In genomic region chrX:9298413-9298864, GRCm38 (mm10) we compare ENCODE assay signal across 20 mouse cellular contexts. TPM values are rescaled to one million over a fixed set of nuclear protein-coding genes. Genes with fewer than 3 reads are reported as not detected.
DNase-seq lines count a peak whose midpoint lies in the region; ATAC-seq and TF ChIP-seq lines count a peak whose summit lies in the region.
"Had no signal": no experiment of that assay in that cellular context is flagged by ENCODE, and none has a peak within 500 bp of the region (broad histone marks: within the 10 kb centered on the region; RNA-seq: fewer than 3 reads in every experiment).

No protein-coding gene starts in this region.

- intact Hi-C loops in left cerebral cortex, postnatal 36 days (cut with DNase I), result no loop called here

- no peak for TF ChIP-seq CTCF in bone marrow, adult 2 months (IDR thresholded peaks at IDR 0.05; ENCODE audit: control insufficient read depth, insufficient read depth, low read length)

- peak; percentile 55 for ATAC-seq in intestine, embryonic 16.5 days
- no peak for ATAC-seq in intestine, embryonic 15.5 days
- peak; percentile 99 for ATAC-seq in liver, embryonic 11.5 days (replicated peaks; ENCODE audit: low FRiP score)
- ATAC-seq in hindbrain, embryonic 12.5 days (ENCODE audit: low FRiP score), result no peak
- ATAC-seq in midbrain, embryonic 15.5 days (replicated peaks), result no peak

- no peak overlapping the region for H3K4me2 ChIP-seq in intestine, embryonic 16.5 days (ENCODE audit: low read depth, low read length)
- H3K4me2 ChIP-seq in intestine, embryonic 15.5 days (replicated peaks), result no peak overlapping the region
- peak overlapping the region; percentile 43 for H3K4me2 ChIP-seq in liver, embryonic 11.5 days
- H3K4me2 ChIP-seq in hindbrain, embryonic 12.5 days (replicated peaks), result no peak overlapping the region
- H3K4me2 ChIP-seq in midbrain, embryonic 15.5 days, result no peak overlapping the region
- H3K4me2 ChIP-seq: midbrain, embryonic 12.5 days; neural tube, embryonic 12.5 days had no signal

- H3K4me3 ChIP-seq in intestine, embryonic 16.5 days (ENCODE audit: low read length), result no peak overlapping the region
- no peak overlapping the region for H3K4me3 ChIP-seq in intestine, embryonic 15.5 days (replicated peaks)
- peak overlapping the region; percentile 14 for H3K4me3 ChIP-seq in bone marrow, adult 2 months (replicated peaks; ENCODE audit: control insufficient read depth, low read depth, low read length)
- H3K4me3 ChIP-seq in liver, embryonic 11.5 days (ENCODE audit: low read depth, low read length), result no peak overlapping the region
- no peak overlapping the region for H3K4me3 ChIP-seq in hindbrain, embryonic 12.5 days
- no peak overlapping the region for H3K4me3 ChIP-seq in midbrain, embryonic 15.5 days
- H3K4me3 ChIP-seq: limb, embryonic 10.5 days; midbrain, embryonic 12.5 days; neural tube, embryonic 12.5 days had no signal

- TF ChIP-seq POLR2A in bone marrow, adult 2 months (IDR thresholded peaks at IDR 0.05; ENCODE audit: borderline replicate concordance, control insufficient read depth, low read depth, low read length), result no peak

- no peaks in the 10 kb centered on the region for H3K9me3 ChIP-seq in intestine, embryonic 16.5 days (ENCODE audit: control insufficient read depth, low read length)
- H3K9me3 ChIP-seq in intestine, embryonic 15.5 days, result no peaks in the 10 kb centered on the region
- no peaks in the 10 kb centered on the region for H3K9me3 ChIP-seq in liver, embryonic 11.5 days (ENCODE audit: control insufficient read depth, low read length)
- H3K9me3 ChIP-seq in hindbrain, embryonic 12.5 days (replicated peaks), result no peaks in the 10 kb centered on the region
- H3K9me3 ChIP-seq in midbrain, embryonic 15.5 days, result no peaks in the 10 kb centered on the region
- H3K9me3 ChIP-seq: limb, embryonic 10.5 days; midbrain, embryonic 12.5 days; neural tube, embryonic 12.5 days had no signal

- H3K27ac ChIP-seq in intestine, embryonic 16.5 days (ENCODE audit: low read length), result no peak overlapping the region
- H3K27ac ChIP-seq in intestine, embryonic 15.5 days, result no peak overlapping the region
- peak overlapping the region; percentile 84 for H3K27ac ChIP-seq in bone marrow, adult 2 months (ENCODE audit: control insufficient read depth, insufficient read depth, low read depth, low read length, poor library complexity)
- peak overlapping the region; percentile 74 for H3K27ac ChIP-seq in liver, embryonic 11.5 days (ENCODE audit: low read depth, low read length)
- no peak overlapping the region for H3K27ac ChIP-seq in hindbrain, embryonic 12.5 days
- H3K27ac ChIP-seq in midbrain, embryonic 15.5 days, result no peak overlapping the region
- H3K27ac ChIP-seq: limb, embryonic 10.5 days; midbrain, embryonic 12.5 days; neural tube, embryonic 12.5 days had no signal

- 92% methylated on average over 5 of the region's 5 CpGs for WGBS in intestine, embryonic 16.5 days
- WGBS in intestine, embryonic 15.5 days, result 83% methylated on average over 5 of the region's 5 CpGs
- WGBS in bone marrow, adult 2 months, result 67% methylated on average over 5 of the region's 5 CpGs
- WGBS in liver, embryonic 11.5 days, result 46% methylated on average over 5 of the region's 5 CpGs
- WGBS in hindbrain, embryonic 12.5 days, result 85% methylated on average over 5 of the region's 5 CpGs
- 85% methylated on average over 5 of the region's 5 CpGs for WGBS in midbrain, embryonic 15.5 days

- H3K9ac ChIP-seq in intestine, embryonic 16.5 days (ENCODE audit: low read depth, low read length), result no peak overlapping the region
- no peak overlapping the region for H3K9ac ChIP-seq in intestine, embryonic 15.5 days
- no peak overlapping the region for H3K9ac ChIP-seq in liver, embryonic 11.5 days (ENCODE audit: low read depth, low read length)
- no peak overlapping the region for H3K9ac ChIP-seq in hindbrain, embryonic 12.5 days
- no peak overlapping the region for H3K9ac ChIP-seq in midbrain, embryonic 15.5 days
- H3K9ac ChIP-seq: midbrain, embryonic 12.5 days; neural tube, embryonic 12.5 days had no signal

- no peak for DNase-seq in liver, embryonic 11.5 days (ENCODE audit: low spot score)
- peak; percentile 13 to 45 for DNase-seq in spleen, postnatal 36 days (ENCODE audit: low spot score in 2 of 2)
- DNase-seq in left cerebral cortex, postnatal 36 days (ENCODE audit: low spot score in 2 of 2), result no peak
- DNase-seq: adrenal gland, postnatal 25 days; cerebellum, adult 18-20 months; kidney, adult 2 months; layer of hippocampus, adult 9-11 months; retina, postnatal 1 day had no signal

- no peaks in the 10 kb centered on the region for H3K27me3 ChIP-seq in intestine, embryonic 16.5 days (replicated peaks; ENCODE audit: control insufficient read depth, insufficient read depth, low read length)
- H3K27me3 ChIP-seq in intestine, embryonic 15.5 days (replicated peaks), result no peaks in the 10 kb centered on the region
- H3K27me3 ChIP-seq in liver, embryonic 11.5 days (replicated peaks; ENCODE audit: control insufficient read depth, insufficient read depth, low read length), result no peaks in the 10 kb centered on the region
- no peaks in the 10 kb centered on the region for H3K27me3 ChIP-seq in hindbrain, embryonic 12.5 days
- no peaks in the 10 kb centered on the region for H3K27me3 ChIP-seq in midbrain, embryonic 15.5 days (replicated peaks)
- H3K27me3 ChIP-seq: midbrain, embryonic 12.5 days; neural tube, embryonic 12.5 days had no signal

- H3K36me3 ChIP-seq in intestine, embryonic 16.5 days (ENCODE audit: control insufficient read depth, insufficient read depth, low read length), result no peaks in the 10 kb centered on the region
- H3K36me3 ChIP-seq in intestine, embryonic 15.5 days, result no peaks in the 10 kb centered on the region
- no peaks in the 10 kb centered on the region for H3K36me3 ChIP-seq in liver, embryonic 11.5 days (ENCODE audit: control insufficient read depth, insufficient read depth, low read length)
- H3K36me3 ChIP-seq in hindbrain, embryonic 12.5 days, result no peaks in the 10 kb centered on the region
- no peaks in the 10 kb centered on the region for H3K36me3 ChIP-seq in midbrain, embryonic 15.5 days (replicated peaks)
- H3K36me3 ChIP-seq: limb, embryonic 10.5 days; midbrain, embryonic 12.5 days; neural tube, embryonic 12.5 days had no signal

- no peaks in the 10 kb centered on the region for H3K4me1 ChIP-seq in intestine, embryonic 16.5 days (ENCODE audit: control insufficient read depth, insufficient read depth, low read length)
- no peaks in the 10 kb centered on the region for H3K4me1 ChIP-seq in intestine, embryonic 15.5 days (replicated peaks)
- H3K4me1 ChIP-seq in bone marrow, adult 2 months (ENCODE audit: control insufficient read depth, insufficient read depth, low read length), result no peaks in the 10 kb centered on the region
- no peaks in the 10 kb centered on the region; the same call in none of the 2 replicates for H3K4me1 ChIP-seq in liver, embryonic 11.5 days (replicated peaks; ENCODE audit: control insufficient read depth, insufficient read depth, low read length)
- H3K4me1 ChIP-seq in hindbrain, embryonic 12.5 days, result no peaks in the 10 kb centered on the region
- H3K4me1 ChIP-seq in midbrain, embryonic 15.5 days, result no peaks in the 10 kb centered on the region
- H3K4me1 ChIP-seq: limb, embryonic 10.5 days; midbrain, embryonic 12.5 days; neural tube, embryonic 12.5 days had no signal

RNA-seq across cellular contexts. Expression of gene H2al1m, which starts 14.9 kb away (rescaled TPM):
- polyA plus RNA-seq in intestine, embryonic 16.5 days (2015; fragmentation: Nextera tagmentation; extraction: Ambion mirVana), result not detected in 2 replicates
- polyA plus RNA-seq in intestine, embryonic 15.5 days (2015; fragmentation: Nextera tagmentation; extraction: Ambion mirVana), result not detected in 2 replicates
- polyA plus RNA-seq in bone marrow, adult 2 months (2011; ENCODE audit: insufficient read depth, insufficient read length, low replicate concordance, missing spikeins), result 3.2 TPM in 1 of 2 replicates, not detected in the other
- 1.3 and 1.5 TPM in 2 replicates for polyA plus RNA-seq in liver, embryonic 11.5 days (2014; fragmentation: Nextera tagmentation; extraction: Ambion mirVana)
- polyA plus RNA-seq in hindbrain, embryonic 12.5 days (2016; fragmentation: Nextera tagmentation; extraction: Ambion mirVana), result not detected in 2 replicates
- not detected for total RNA-seq in left cerebral cortex, postnatal 36 days (2021)
- polyA plus RNA-seq in midbrain, embryonic 15.5 days (2015; fragmentation: Nextera tagmentation; extraction: Ambion mirVana), result 0.81 TPM in 1 of 2 replicates, not detected in the other
- total RNA-seq: adrenal gland, postnatal 25 days had no signal
- polyA plus RNA-seq: hindbrain, embryonic 11.5 days; kidney, adult 2 months; limb, embryonic 10.5 days; lung, embryonic 16.5 days; midbrain, embryonic 12.5 days had no signal

RNA-seq across cellular contexts. Expression of gene Xk, which starts 25.9 kb away (rescaled TPM):
- 3.8 and 4.2 TPM in 2 replicates for polyA plus RNA-seq in intestine, embryonic 16.5 days (2015; fragmentation: Nextera tagmentation; extraction: Ambion mirVana)
- polyA plus RNA-seq in intestine, embryonic 15.5 days (2015; fragmentation: Nextera tagmentation; extraction: Ambion mirVana), result 4.1 and 4.9 TPM in 2 replicates
- 6.5 TPM in 2 replicates for polyA plus RNA-seq in bone marrow, adult 2 months (2011; ENCODE audit: insufficient read depth, insufficient read length, low replicate concordance, missing spikeins)
- 27.7 and 31.5 TPM in 2 replicates for polyA plus RNA-seq in liver, embryonic 11.5 days (2014; fragmentation: Nextera tagmentation; extraction: Ambion mirVana)
- 3.9 and 4.4 TPM in 2 replicates for polyA plus RNA-seq in hindbrain, embryonic 12.5 days (2016; fragmentation: Nextera tagmentation; extraction: Ambion mirVana)
- 10 to 100 TPM; 13.2 to 15.7 TPM for total RNA-seq in left cerebral cortex, postnatal 36 days (2021)
- 4.0 and 4.2 TPM in 2 replicates for polyA plus RNA-seq in midbrain, embryonic 15.5 days (2015; fragmentation: Nextera tagmentation; extraction: Ambion mirVana)

RNA-seq across cellular contexts. Expression of gene Gm14862, which starts 41.7 kb away (rescaled TPM):
- not detected in 2 replicates for polyA plus RNA-seq in intestine, embryonic 16.5 days (2015; fragmentation: Nextera tagmentation; extraction: Ambion mirVana)
- polyA plus RNA-seq in intestine, embryonic 15.5 days (2015; fragmentation: Nextera tagmentation; extraction: Ambion mirVana), result not detected in 2 replicates
- 2.9 TPM in 1 of 2 replicates, not detected in the other for polyA plus RNA-seq in bone marrow, adult 2 months (2011; ENCODE audit: insufficient read depth, insufficient read length, low replicate concordance, missing spikeins)
- polyA plus RNA-seq in liver, embryonic 11.5 days (2014; fragmentation: Nextera tagmentation; extraction: Ambion mirVana), result 1.0 and 1.1 TPM in 2 replicates
- polyA plus RNA-seq in hindbrain, embryonic 12.5 days (2016; fragmentation: Nextera tagmentation; extraction: Ambion mirVana), result 0.35 TPM in 1 of 2 replicates, not detected in the other
- not detected for total RNA-seq in left cerebral cortex, postnatal 36 days (2021)
- polyA plus RNA-seq in midbrain, embryonic 15.5 days (2015; fragmentation: Nextera tagmentation; extraction: Ambion mirVana), result not detected in 2 replicates
- total RNA-seq: adrenal gland, postnatal 25 days had no signal
- polyA plus RNA-seq: hindbrain, embryonic 11.5 days; kidney, adult 2 months; limb, embryonic 10.5 days; lung, embryonic 16.5 days; stomach, embryonic 14.5 days; urinary bladder, adult 2 months had no signal

RNA-seq across cellular contexts. Expression of gene H2al1k, which starts 52.0 kb away (rescaled TPM):
- not detected in 2 replicates for polyA plus RNA-seq in intestine, embryonic 16.5 days (2015; fragmentation: Nextera tagmentation; extraction: Ambion mirVana)
- not detected in 2 replicates for polyA plus RNA-seq in intestine, embryonic 15.5 days (2015; fragmentation: Nextera tagmentation; extraction: Ambion mirVana)
- not detected in 2 replicates for polyA plus RNA-seq in bone marrow, adult 2 months (2011; ENCODE audit: insufficient read depth, insufficient read length, low replicate concordance, missing spikeins)
- not detected in 2 replicates for polyA plus RNA-seq in liver, embryonic 11.5 days (2014; fragmentation: Nextera tagmentation; extraction: Ambion mirVana)
- not detected in 2 replicates for polyA plus RNA-seq in hindbrain, embryonic 12.5 days (2016; fragmentation: Nextera tagmentation; extraction: Ambion mirVana)
- total RNA-seq in left cerebral cortex, postnatal 36 days (2021), result not detected
- polyA plus RNA-seq in midbrain, embryonic 15.5 days (2015; fragmentation: Nextera tagmentation; extraction: Ambion mirVana), result not detected in 2 replicates
- total RNA-seq: adrenal gland, postnatal 25 days had no signal
- polyA plus RNA-seq: hindbrain, embryonic 11.5 days; kidney, adult 2 months; limb, embryonic 10.5 days; lung, embryonic 16.5 days; midbrain, embryonic 12.5 days; neural tube, embryonic 12.5 days; stomach, embryonic 14.5 days; urinary bladder, adult 2 months had no signal

Comparison
In these comparisons a context has a peak if more than half of its experiments do, and no peak if none do; other contexts are left out.
1. ATAC-seq: peak in intestine, embryonic 16.5 days (single experiment) and liver, embryonic 11.5 days (single experiment); none in intestine, embryonic 15.5 days (single experiment), hindbrain, embryonic 12.5 days (single experiment) and midbrain, embryonic 15.5 days (single experiment).
2. H3K27ac ChIP-seq: peak in bone marrow, adult 2 months (single experiment) and liver, embryonic 11.5 days (single experiment); none in intestine, embryonic 16.5 days (single experiment), intestine, embryonic 15.5 days (single experiment), hindbrain, embryonic 12.5 days (single experiment) and midbrain, embryonic 15.5 days (single experiment).
3. DNase-seq: peak in spleen, postnatal 36 days (2 of 2); none in liver, embryonic 11.5 days (single experiment) and left cerebral cortex, postnatal 36 days (0 of 2).